Mouse (Mus musculus) brain, embryonic 14.5 days (tissue): ENCODE results near the gene Blmh.

Experiments used
- CTCF ChIP-seq: fragments of 200-500 bp; IDR thresholded peaks from 2 replicates; pipeline ENCODE4 v1.5.1; 2012; ENCODE audit warnings: inconsistent platforms, mild to moderate bottlenecking, moderate library complexity, borderline replicate concordance; ENCODE audit not compliant: insufficient read depth, insufficient read length; ENCODE audit errors: extremely low read depth
- POLR2A ChIP-seq: fragments of 200-500 bp; IDR thresholded peaks from 2 replicates; pipeline ENCODE4 v1.6.1; 2012; ENCODE audit warnings: mild to moderate bottlenecking, inconsistent platforms, borderline replicate concordance; ENCODE audit not compliant: poor library complexity, insufficient read depth, insufficient read length, severe bottlenecking; ENCODE audit errors: extremely low read depth

GRCm38 (mm10) chr11:76908651-76909050 lies 16.0 kb upstream of the Blmh start:
- TF ChIP-seq POLR2A = no peak
- no peak for TF ChIP-seq CTCF
